Mouse (Mus musculus): ENCODE data around the gene 5430427O19Rik.

Gene 5430427O19Rik

DNA sequence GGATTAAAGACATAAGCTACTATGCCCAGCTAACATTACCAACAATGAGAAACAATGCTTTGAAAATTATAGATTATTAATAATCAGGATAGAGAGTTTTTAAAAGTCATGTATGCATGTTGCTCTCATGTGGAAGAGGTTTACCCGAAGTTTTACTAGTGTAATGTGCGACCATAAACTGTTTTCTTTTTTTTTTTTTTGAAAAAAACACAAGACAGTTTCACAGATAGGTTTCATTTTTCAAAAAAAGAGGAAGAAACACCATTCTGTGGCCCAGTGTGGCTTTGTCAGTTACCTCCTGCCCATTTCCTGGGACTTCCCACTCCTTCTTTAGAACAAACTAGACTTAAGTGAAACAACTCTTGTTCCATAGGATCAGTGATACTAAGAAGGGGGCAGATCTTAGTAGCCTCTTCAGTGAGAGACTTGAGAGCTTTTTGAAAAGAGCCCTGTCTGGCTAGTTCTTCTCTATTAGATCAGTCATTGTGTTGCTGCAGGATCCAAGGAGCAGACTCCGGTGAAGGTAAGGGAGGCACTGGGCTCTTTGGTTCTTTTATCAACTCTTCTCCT lies at the start of gene 5430427O19Rik:
Gene 5430427O19Rik (plus strand): TSS at position 441 of the 570 bp plus-strand sequence.
- DNase-seq (ENCODE audit: low spot score), result no peak

DNA sequence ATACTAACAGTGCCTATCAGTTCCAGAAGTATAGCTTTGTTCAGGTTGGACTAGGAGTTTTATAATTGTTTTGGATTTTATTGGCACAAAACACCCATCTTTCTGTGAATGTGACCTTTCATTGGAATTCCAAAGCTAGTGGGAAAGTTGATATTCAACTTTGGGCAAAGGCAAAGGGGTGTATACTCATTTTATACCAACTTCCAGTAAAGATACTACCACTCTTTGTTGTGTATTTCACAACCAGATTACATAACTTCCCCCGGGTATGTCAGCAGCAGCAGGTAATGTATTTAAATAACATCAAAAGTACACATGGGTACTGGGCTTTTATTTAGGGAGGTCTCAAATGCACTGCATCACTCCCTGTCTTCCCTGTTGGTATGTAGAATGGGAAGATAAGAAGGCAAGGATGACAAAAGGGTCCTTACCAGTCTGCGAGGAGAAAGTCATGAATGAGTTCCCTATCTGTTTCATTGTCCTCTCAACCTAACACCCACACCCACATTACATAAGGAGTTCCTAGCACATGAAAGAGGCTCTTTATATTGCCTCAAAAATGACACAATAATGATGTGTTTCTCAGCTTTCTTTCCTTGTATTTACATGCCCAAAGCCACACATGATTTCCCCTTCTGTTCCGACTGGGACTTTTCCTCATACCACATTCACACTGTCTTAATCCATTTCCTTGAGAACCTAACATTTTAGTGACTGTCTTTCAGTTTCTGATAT lies 42.3 kb upstream of the 5430427O19Rik start:
- no peak for DNase-seq (ENCODE audit: low spot score)

DNA sequence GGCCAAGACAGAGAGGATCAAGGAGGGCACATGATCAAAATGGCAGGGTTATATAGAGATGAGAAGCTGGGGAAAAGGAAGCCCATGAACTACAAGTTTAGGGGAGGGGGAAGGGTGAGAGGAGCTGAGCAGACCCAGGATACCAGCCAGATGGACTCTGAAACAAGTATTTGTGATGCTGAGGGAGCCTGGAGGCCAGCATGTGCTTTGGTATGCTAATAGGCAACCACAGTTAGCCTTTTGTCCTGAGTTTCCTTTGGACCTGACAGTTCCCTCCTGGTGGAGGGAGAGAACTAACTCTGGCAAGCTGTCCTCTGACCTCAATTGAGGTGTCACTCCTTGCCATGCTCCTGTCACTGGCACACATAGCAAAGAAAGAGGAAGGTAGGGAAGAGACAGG lies 41.2 kb upstream of the 5430427O19Rik start:
- no peak for DNase-seq (ENCODE audit: low spot score)

DNA sequence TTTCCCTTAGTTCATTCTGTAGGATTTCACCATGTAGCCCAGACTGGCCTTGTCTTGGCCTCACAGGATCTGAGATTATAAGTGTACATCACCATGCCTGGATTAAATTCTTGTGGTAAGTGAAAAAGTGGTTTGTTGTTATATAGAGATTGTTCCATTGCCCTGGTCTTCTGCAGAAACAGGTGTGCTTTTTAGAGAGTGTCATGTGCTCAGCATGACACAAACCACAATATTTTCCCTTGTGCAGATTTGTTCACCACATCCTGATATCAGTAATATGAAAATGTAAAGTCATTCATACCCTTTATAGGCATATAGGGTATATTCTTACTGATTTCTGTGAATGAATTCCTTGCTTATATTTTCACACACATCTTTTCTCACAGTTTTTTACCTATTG lies 31.0 kb upstream of the 5430427O19Rik start:
- no peak for DNase-seq (ENCODE audit: low spot score)

DNA sequence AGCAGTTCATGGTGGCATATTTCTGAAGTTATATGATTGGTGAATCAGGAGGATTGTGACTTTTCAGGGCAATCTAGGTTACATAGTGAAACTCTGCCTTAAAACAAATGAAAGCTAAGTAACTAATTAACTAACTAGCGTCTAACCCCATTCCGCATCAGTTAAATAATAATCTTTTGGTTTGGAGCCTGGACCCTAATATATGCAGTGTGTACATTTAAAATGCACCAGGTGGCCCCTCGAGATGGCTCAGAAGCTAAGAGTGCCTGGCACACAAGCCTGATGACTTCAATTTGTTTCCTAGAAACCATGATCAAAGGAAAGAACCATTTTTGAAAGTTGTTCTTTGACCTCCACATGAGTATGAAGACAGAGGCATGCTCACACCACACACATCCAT lies 14.2 kb upstream of the 5430427O19Rik start:
- DNase-seq (ENCODE audit: low spot score), result no peak

DNA sequence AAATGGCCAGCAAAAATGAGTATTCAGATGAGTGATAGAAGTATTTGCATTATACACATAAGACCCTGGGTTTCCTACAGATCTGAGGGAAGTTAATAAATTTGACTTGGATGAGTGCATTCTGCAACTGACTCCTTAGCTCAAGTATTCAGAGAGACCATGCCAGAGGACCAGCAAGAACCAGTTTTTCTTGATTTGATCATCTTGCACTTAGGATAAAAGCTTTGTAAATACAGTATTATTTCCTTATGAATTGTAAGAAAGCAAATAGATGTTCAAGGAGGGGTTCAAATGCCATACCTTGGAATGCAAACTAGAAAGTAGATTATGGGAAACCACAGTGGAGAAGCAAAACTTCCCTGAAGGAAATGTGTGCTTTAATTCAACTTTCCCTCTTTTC lies 13.0 kb upstream of the 5430427O19Rik start:
- DNase-seq (ENCODE audit: low spot score), result no peak

DNA sequence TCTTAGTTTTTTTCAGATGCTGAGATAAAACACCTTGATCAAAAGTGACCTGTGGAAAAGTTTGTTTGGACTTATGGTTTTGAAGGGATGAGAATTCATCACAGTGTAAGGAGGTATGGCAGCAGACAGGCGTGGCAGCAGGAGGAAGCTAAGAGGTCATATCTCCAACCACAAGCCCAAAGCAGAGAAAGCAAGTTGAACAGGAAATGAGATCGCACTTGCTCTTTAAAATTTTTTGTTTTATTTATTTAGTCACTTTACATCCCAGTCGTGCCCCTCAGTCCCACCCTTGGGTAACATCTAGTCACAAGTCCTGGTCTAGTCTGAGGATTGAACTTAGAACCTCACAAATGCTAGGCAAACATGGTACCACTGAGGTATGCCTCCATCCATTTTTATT lies 2.1 kb upstream of the 5430427O19Rik start:
- DNase-seq (ENCODE audit: low spot score), result no peak

DNA sequence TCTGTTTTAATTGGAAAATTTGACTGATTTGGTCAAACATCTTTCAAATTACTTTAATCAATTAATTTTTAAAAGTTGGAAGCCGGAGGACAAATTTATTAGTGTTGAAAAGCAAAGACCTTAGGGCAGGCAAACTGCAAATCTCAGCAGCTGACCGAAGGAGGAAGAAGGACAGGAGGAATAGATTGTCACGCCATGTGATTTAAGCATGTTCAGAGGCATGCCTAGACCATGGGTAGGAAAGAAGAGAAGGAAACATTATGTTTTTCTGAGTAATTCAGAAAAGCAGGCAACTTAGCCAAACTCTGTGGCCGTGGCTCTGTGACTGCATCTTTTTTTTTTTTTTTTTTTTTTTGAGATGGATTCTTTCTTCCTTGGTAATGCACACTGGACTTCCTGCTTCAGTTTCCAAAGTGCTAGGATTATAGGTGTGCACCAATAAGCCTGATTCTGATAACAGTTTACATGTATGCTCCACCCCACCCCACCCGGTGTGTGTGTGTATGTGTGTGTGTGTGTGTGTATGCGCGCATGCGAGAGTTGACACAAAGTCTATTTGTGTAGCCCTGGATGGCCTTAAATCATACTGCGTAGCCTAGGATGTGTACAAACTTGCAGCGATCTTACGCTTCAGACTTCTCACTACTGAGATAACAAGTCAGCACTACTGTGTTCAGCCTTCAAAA lies 1.4 kb downstream of the 5430427O19Rik start:
- DNase-seq (ENCODE audit: low spot score), result no peak

DNA sequence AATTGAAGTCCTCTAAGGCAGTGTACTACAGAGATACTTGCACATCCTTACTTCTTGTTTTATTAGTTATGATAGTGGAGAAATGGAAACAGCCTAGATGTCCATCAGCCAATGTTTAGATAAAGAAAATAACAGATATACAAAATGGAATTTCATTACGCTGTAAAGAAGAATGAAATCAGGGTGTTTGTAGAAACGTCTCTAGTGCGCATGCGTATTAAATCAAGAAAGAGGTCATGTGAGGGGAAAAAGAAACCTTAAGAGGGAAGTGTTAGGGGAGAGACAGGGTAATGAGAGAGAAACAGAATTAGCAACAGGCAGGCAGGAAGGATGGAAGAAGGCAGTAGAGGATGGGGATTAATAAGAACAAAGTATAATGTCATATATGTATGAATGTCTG lies 4.2 kb downstream of the 5430427O19Rik start:
- DNase-seq (ENCODE audit: low spot score), result no peak

DNA sequence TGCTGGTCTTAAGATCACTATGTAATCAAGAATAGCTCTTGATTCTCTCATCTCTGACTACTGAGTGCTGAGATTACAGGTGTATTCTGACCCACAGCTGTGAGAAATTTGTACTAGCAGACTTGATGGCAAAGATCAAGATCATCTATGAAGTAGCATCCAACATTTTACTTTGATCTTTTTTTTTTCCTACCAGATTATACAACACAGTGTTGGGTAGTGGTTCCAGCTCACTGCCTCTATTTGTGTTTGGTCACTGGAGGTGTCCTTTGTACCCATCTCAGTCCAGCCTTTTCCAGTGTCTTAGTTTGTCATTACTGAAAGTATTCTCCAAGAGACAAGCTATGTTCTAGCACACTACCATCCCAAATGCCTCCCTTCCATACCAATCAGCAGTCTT lies 5.8 kb downstream of the 5430427O19Rik start:
- DNase-seq (ENCODE audit: low spot score), result no peak

DNA sequence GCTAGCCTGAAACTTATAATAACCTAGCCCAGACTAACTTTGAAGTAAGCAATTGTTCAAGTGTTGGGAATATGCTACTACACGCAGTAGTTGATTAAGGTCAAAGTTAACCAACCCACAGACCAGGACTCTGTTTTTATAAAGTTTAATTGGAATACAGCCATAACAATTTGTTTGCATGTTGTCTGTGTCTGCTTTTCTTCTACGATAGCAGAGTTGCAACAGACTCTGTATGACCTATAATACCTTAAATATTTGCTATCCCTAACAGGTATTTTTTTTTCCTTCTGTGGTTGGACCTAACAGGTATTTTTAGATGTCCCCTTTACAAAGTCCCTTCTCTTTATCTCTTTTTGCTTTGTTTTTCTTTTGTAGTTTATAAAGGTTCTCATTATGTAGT lies 7.6 kb downstream of the 5430427O19Rik start:
- DNase-seq (ENCODE audit: low spot score), result no peak

DNA sequence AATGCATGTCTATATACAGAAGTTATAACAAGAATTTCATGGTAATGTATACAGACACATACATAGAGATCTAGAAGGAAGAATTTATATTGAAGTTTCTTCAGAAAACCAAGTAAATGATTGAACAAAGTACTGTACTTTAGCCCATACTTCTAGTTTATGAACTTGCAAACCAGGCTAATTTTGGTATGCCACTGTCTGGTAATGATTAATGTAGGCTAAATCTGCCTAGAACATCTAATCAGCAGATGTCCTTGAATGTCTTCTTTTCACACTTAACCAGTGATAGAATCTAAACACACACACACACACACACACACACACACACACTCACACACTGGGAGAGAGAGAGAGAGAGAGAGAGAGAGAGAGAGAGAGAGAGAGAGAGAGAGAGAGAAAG lies 8.1 kb downstream of the 5430427O19Rik start:
- DNase-seq (ENCODE audit: low spot score), result no peak

DNA sequence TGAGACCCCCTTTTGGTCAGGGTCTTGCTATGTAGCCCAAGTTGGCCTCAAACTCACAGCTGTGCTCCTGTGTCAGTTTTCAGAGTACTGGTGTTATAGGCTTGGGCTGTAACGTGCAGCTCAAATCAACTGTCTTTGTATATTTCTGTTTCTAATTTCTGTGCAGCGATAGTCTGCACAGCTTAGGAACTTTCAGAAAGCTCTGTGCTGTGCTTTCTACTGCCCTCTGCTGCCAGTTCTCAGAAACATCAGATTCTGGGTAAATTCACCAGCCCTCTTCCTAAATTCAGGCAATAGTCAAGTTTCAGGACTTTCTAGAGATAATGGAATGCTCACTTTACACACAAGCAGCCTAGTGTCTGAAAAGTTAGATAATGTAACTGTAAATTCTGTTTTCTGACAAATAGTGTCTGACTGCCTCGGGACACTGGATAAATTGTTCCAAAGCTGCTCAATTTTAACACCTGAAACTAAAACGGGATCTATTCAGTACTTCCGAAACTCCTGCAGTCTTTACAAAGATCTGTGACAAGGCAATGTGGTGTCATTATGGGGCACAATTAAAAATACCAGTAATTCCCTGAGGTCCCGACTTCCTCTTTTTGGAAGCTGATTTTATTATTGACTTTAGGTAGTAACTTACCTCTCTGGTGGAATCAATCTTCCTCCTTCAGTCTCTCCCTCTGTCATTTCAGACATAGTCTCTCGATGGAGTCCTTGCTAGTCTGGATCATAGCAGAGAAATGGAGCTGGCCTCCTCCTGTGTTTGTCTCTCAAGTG lies 9.2 kb downstream of the 5430427O19Rik start:
- DNase-seq (ENCODE audit: low spot score), result no peak

DNA sequence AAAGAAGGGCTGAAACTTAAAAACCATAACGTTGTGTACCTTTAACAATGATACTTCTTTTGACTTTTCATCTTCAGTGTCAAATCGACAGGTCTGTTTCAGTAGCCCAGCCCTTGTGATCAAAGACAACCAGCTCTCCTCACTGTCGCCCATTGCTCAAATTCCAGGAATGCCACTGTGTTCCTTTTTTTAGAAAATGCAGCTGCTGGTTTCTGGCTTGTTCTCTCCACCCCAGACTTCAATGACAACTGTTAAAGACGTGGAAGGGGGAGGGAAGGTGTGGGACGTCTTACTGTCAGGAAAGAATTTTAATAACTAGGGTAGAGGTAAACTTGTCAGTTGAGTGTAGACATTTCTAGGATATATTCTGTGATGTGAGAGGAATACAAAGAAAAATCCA lies 16.5 kb downstream of the 5430427O19Rik start:
- no peak for DNase-seq (ENCODE audit: low spot score)

DNA sequence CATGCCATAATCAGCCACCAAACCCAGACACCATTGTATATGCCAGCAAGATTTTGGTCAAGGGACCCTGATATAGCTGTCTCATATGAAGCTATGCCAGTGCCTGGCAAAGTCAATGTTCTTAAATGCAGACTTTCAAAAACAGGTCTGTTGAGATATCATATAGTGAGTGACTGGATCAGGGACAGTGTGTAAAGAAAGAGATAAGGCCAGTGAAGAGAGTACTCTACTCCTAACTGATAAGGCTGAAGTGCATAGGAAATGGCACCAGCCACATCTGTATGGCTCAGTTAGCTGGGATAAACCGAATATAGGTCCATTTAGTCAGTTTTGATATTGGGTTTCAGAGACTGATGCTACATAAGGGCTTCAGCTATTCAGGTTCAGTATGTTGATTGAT lies 31.0 kb downstream of the 5430427O19Rik start:
- no peak for DNase-seq (ENCODE audit: low spot score)

DNA sequence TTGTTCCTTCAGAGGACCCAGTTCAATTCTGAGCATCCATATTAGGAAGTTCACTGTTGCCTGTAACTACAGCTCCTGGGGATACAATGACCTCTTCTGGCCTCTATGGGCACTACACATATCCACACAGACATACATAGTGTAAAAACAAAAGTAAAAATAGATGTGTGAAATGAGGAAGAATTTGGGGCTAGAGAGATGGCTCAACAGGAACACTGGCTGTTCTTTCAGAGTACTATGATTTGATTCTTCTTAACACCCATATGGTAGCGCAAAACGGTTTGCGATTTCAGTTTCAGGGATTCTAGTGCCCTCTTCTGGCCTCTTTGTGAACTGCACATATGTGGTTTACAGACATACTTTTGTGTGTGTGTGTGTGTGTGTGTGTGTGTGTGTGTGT lies 48.9 kb downstream of the 5430427O19Rik start:
- peak; percentile 6 for DNase-seq (ENCODE audit: low spot score)

DNA sequence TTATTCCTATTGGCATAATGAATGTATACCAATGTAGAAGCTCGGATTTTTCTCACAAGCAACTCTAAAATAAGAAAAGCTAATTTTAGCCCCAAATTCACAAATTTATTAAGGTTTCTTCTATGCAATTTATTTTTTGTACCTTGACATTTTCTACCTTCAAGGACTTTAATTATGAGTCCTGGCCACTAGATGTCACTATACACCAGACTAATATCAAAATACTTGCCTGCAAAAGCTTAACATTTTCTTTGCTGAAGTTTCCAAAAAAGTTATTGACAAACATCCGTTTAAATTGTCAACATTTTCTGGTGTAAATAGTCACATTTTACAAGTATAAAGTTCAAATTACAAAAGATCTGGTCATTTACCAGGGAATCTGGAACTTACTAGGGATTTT lies 62.8 kb downstream of the 5430427O19Rik start:
- DNase-seq (ENCODE audit: low spot score), result no peak
